Mouse (Mus musculus) E14TG2a.4 (cell line): Measurements from ENCODE around the gene Ptcd1.

Source experiments
- CTCF ChIP-seq: conservative IDR thresholded peaks from 2 replicates; pipeline ENCODE4 v1.5.1; 2014; ENCODE audit warnings: low read length
- NANOG ChIP-seq: IDR thresholded peaks from 2 replicates; pipeline ENCODE4 v1.6.1; 2014; ENCODE audit warnings: borderline replicate concordance, low read length, mixed read lengths
- POU5F1 ChIP-seq: IDR thresholded peaks from 2 replicates; pipeline ENCODE4 v1.6.1; 2014; ENCODE audit warnings: low read length, borderline replicate concordance

DNA sequence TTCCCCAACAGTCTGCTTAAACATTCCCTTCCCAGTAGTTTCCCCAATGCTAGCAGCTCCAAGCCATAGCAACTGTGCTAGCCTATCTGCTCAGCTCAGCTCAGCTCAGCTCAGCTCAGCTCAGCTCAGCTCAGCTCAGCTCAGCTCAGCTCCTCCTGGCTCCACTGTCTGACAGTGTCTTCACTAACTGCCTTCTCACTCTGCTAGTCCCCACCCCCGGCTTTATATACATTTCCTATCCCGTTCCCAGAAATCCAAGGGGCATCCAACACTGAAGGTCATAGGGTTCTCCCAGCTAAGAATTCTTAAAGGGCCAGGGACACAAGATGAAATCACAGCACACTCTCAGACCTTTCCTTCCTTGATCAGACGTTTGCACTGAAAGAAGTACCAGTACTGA is 2.2 kb downstream of the Ptcd1 start:
- no peak for TF ChIP-seq CTCF
- TF ChIP-seq NANOG: no peak
- no peak for TF ChIP-seq POU5F1
